In genomic region chr12:82158516-82158915, GRCm38 (mm10) we compare ENCODE assay signal across 10 mouse cellular contexts.
"Had no signal": no experiment of that assay in that cellular context is flagged by ENCODE, and none has a peak within 500 bp of the region (broad histone marks: within the 10 kb centered on the region; RNA-seq: fewer than 3 reads in every experiment).

No protein-coding gene starts in this region.

- DNase-seq: kidney, adult 2 months; kidney, postnatal 25 days; layer of hippocampus, adult 9-11 months; liver; lung, adult 18-20 months; lung, postnatal 10 days; lung, postnatal 36 days; retina, postnatal 1 day; right cerebral cortex, postnatal 14 days; thymus, postnatal 25 days had no signal
